In genomic region chr19:56022348-56022747, GRCm38 (mm10) we compare ENCODE assay signal across 14 mouse cellular contexts.
DNase-seq lines count a peak whose midpoint lies in the region; ATAC-seq and TF ChIP-seq lines count a peak whose summit lies in the region.
"Had no signal": no experiment of that assay in that cellular context is flagged by ENCODE, and none has a peak within 500 bp of the region (broad histone marks: within the 10 kb centered on the region; RNA-seq: fewer than 3 reads in every experiment).

No protein-coding gene starts in this region.

- H3K9me3 ChIP-seq in lung, postnatal 0 days (ENCODE audit: low read length) = no peaks in the 10 kb centered on the region
- H3K9me3 ChIP-seq: intestine, embryonic 15.5 days; liver, embryonic 13.5 days had no signal

- peak; percentile 26 for ATAC-seq in lung, postnatal 0 days
- ATAC-seq: intestine, embryonic 15.5 days had no signal

- H3K9ac ChIP-seq in lung, postnatal 0 days (replicated peaks; ENCODE audit: low read depth) = no peak overlapping the region
- H3K9ac ChIP-seq: intestine, embryonic 15.5 days; liver, embryonic 13.5 days; neural tube, embryonic 12.5 days had no signal

- 31% methylated on average over 6 of the region's 6 CpGs for WGBS in lung, postnatal 0 days

- no peaks in the 10 kb centered on the region for H3K4me1 ChIP-seq in lung, postnatal 0 days (ENCODE audit: insufficient read depth, low read depth, low read length)
- H3K4me1 ChIP-seq in embryonic fibroblast, embryonic 13.5 days (ENCODE audit: control insufficient read depth, insufficient read depth, low read length) = peaks cover 8% of the 10 kb centered on the region; the same call in 1 of the 2 replicates
- H3K4me1 ChIP-seq: intestine, embryonic 15.5 days; liver, embryonic 13.5 days; megakaryocyte, embryonic 14.5 days; neural tube, embryonic 12.5 days had no signal

- no peak overlapping the region for H3K4me2 ChIP-seq in lung, postnatal 0 days (replicated peaks; ENCODE audit: low read depth, low read length)
- H3K4me2 ChIP-seq: intestine, embryonic 15.5 days; liver, embryonic 13.5 days; neural tube, embryonic 12.5 days had no signal

- no peak overlapping the region for H3K4me3 ChIP-seq in lung, postnatal 0 days (ENCODE audit: low read depth, low read length)
- no peak overlapping the region for H3K4me3 ChIP-seq in embryonic fibroblast, embryonic 13.5 days (ENCODE audit: insufficient read depth, low read length)
- H3K4me3 ChIP-seq: intestine, embryonic 15.5 days; liver, embryonic 13.5 days; megakaryocyte, embryonic 14.5 days; neural tube, embryonic 12.5 days had no signal

- DNase-seq in adrenal gland, adult 2 months = peak; percentile 6
- DNase-seq in adrenal gland, postnatal 10 days = no peak
- peak; percentile 7 for DNase-seq in lung, postnatal 0 days (ENCODE audit: low spot score)
- no peak for DNase-seq in lung, postnatal 25 days (ENCODE audit: low spot score)
- DNase-seq in yolk sac, embryonic 10.5 days (ENCODE audit: low spot score) = peak; percentile 43
- no peak for DNase-seq in urinary bladder, postnatal 25 days (ENCODE audit: low spot score)
- DNase-seq in layer of hippocampus, adult 11-12 months (ENCODE audit: low spot score) = no peak
- DNase-seq: adrenal gland, postnatal 25 days; cerebellum, adult 8-10 months; liver, embryonic 13.5 days had no signal

- H3K27ac ChIP-seq in lung, postnatal 0 days (ENCODE audit: low read length) = no peak overlapping the region
- peak overlapping the region; percentile 59 for H3K27ac ChIP-seq in embryonic fibroblast, embryonic 13.5 days (ENCODE audit: insufficient read depth, low read length)
- H3K27ac ChIP-seq: intestine, embryonic 15.5 days; liver, embryonic 13.5 days; neural tube, embryonic 12.5 days had no signal

- no peaks in the 10 kb centered on the region for H3K36me3 ChIP-seq in lung, postnatal 0 days (ENCODE audit: insufficient read depth, low read length)
- H3K36me3 ChIP-seq: intestine, embryonic 15.5 days; liver, embryonic 13.5 days; neural tube, embryonic 12.5 days had no signal

- no peak for TF ChIP-seq POLR2A in embryonic fibroblast, embryonic 13.5 days (IDR thresholded peaks at IDR 0.05; ENCODE audit: low read depth, low read length)

- TF ChIP-seq EP300 in lung, postnatal 0 days (IDR thresholded peaks at IDR 0.05) = no peak

- TF ChIP-seq CTCF in lung, postnatal 0 days (IDR thresholded peaks at IDR 0.05) = no peak
- TF ChIP-seq CTCF in embryonic fibroblast, embryonic 13.5 days (IDR thresholded peaks at IDR 0.05; ENCODE audit: borderline replicate concordance, insufficient read depth, low read length) = no peak

- H3K27me3 ChIP-seq in lung, postnatal 0 days (replicated peaks; ENCODE audit: insufficient read depth, low read length) = no peaks in the 10 kb centered on the region
- H3K27me3 ChIP-seq: intestine, embryonic 15.5 days; liver, embryonic 13.5 days; neural tube, embryonic 12.5 days had no signal

Comparison
In these comparisons a context has a peak if more than half of its experiments do, and no peak if none do; other contexts are left out.
1. DNase-seq: peak in adrenal gland, adult 2 months (single experiment), lung, postnatal 0 days (single experiment) and yolk sac, embryonic 10.5 days (single experiment); none in adrenal gland, postnatal 10 days (single experiment), lung, postnatal 25 days (single experiment), urinary bladder, postnatal 25 days (single experiment) and layer of hippocampus, adult 11-12 months (single experiment).